Mouse (Mus musculus): Measurements from ENCODE around the gene Gsdmc4. TPM values are rescaled to one million over a fixed set of nuclear protein-coding genes. Genes with fewer than 3 reads are reported as not detected.
"Not testable (repeated sequence)": the region's sequence is repeated elsewhere in the genome, so short reads cannot be mapped to it uniquely, and the experiment has no call there.

The Gsdmc4 gene
- total and polyA plus RNA-seq, 2 experiments from 2014 or later, result not detected

DNA sequence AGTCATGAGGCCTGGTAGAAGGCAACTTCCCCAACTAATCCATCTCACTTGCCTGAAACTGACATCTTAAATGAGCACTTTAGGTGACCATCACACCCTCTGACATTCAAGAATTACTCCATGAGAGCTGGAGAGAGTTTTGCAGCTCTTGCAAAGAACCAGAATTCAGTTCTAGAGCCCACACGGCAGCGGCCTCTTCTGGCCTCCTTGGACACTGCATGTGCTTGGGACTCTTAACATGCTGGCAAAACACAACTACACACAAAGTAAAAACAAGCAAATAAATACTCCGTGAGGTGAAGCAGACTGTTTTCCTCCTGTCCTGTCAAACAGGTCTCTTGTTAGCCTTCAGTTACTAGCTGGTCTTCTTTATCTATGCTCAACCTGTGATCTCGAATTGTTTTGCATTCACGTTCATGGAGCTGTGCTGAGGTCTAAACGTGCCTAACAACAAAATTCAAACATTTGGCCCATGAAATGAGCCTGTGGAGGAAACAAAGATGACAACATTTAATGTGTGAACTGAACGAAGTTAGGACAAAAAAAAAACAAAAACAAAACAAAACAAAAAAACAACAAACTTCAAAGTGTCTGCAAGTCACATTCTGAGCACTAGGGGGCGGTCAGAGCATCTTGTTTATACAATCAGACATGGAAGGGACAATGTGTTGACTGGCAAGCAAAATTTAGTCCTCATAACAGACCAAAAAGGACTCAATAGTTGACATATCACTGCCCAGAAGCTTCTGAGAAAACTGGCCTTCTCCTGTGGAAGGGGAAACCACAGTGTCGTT is 16.3 kb downstream of the Gsdmc4 start:
- not testable (repeated sequence) for H3K4me3 ChIP-seq (ENCODE audit: low read length); H3K36me3 ChIP-seq (ENCODE audit: insufficient read depth, low read length); H3K9me3 ChIP-seq (ENCODE audit: low read length); H3K4me1 ChIP-seq (ENCODE audit: insufficient read depth, low read length); H3K9ac ChIP-seq (replicated peaks; ENCODE audit: low read length); H3K4me2 ChIP-seq (ENCODE audit: low read depth, low read length); H3K27ac ChIP-seq; H3K27me3 ChIP-seq (ENCODE audit: insufficient read depth, low read length)
- peak; percentile 69 for TF ChIP-seq CTCF (IDR thresholded peaks at IDR 0.05; ENCODE audit: low read depth)
- ATAC-seq (0 out of 2 replicates have a peak, but pooled peaks have one; percentile 38), DNase-seq (ENCODE audit: low spot score) (peak; percentile 69)
- 39% methylated on average over 9 of the region's 9 CpGs for WGBS

- H3K27ac ChIP-seq; H3K27me3 ChIP-seq (ENCODE audit: insufficient read depth, low read length); H3K9me3 ChIP-seq (ENCODE audit: low read length); H3K4me3 ChIP-seq (ENCODE audit: low read length); H3K4me1 ChIP-seq (ENCODE audit: insufficient read depth, low read length); ATAC-seq; DNase-seq (ENCODE audit: low spot score); H3K4me2 ChIP-seq (ENCODE audit: low read depth, low read length); H3K36me3 ChIP-seq (ENCODE audit: insufficient read depth, low read length); H3K9ac ChIP-seq (replicated peaks; ENCODE audit: low read length): not testable (repeated sequence)
- WGBS, result 57% methylated on average over 4 of the region's 5 CpGs
Measured at GRCm38 (mm10) chr15:63888440-63888839, 23.7 kb downstream of the Gsdmc4 start.

DNA sequence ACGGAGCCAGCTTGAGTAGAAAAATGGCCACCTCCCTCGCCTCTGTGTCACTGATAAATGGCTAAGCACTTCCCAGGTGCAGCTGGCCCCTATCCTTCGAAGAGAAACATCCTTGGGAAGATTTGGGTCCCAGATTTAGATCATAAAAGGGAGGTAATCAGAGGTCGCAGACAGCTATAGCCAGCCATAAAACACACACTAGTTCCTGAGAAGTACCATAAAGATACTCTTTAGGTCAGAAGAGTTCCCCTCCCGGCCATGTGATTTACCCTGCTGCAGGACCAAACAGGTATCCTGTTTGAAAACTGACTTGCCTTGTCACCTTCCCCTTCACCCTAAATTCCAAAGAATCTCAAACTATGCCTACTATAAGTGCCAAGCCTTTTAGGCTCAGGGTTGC is 24.1 kb downstream of the Gsdmc4 start:
- not testable (repeated sequence) for H3K4me1 ChIP-seq (ENCODE audit: insufficient read depth, low read length); DNase-seq (ENCODE audit: low spot score); H3K36me3 ChIP-seq (ENCODE audit: insufficient read depth, low read length); H3K9ac ChIP-seq (replicated peaks; ENCODE audit: low read length); H3K4me3 ChIP-seq (ENCODE audit: low read length); H3K9me3 ChIP-seq (ENCODE audit: low read length); H3K27ac ChIP-seq; H3K27me3 ChIP-seq (ENCODE audit: insufficient read depth, low read length); H3K4me2 ChIP-seq (ENCODE audit: low read depth, low read length); ATAC-seq
- no CpG with 5 or more reads among the region's 5 CpGs for WGBS

GRCm38 (mm10) chr15:63878458-63878857 is 33.6 kb downstream of the Gsdmc4 start, which contains the start of gene Gsdmc3:
Gene Gsdmc3, minus strand, starts transcription at chr15:63878558.
- H3K27me3 ChIP-seq (ENCODE audit: insufficient read depth, low read length); H3K9ac ChIP-seq (replicated peaks; ENCODE audit: low read length); DNase-seq (ENCODE audit: low spot score); H3K27ac ChIP-seq; ATAC-seq; H3K4me2 ChIP-seq (ENCODE audit: low read depth, low read length); H3K4me1 ChIP-seq (ENCODE audit: insufficient read depth, low read length); H3K36me3 ChIP-seq (ENCODE audit: insufficient read depth, low read length); H3K9me3 ChIP-seq (ENCODE audit: low read length); H3K4me3 ChIP-seq (ENCODE audit: low read length): not testable (repeated sequence)
- WGBS, result 100% methylated on average over 1 of the region's 3 CpGs

GRCm38 (mm10) chr15:63876160-63876559 is 35.9 kb downstream of the Gsdmc4 start:
- not testable (repeated sequence) for H3K4me1 ChIP-seq (ENCODE audit: insufficient read depth, low read length); ATAC-seq; H3K27ac ChIP-seq; DNase-seq (ENCODE audit: low spot score); H3K4me3 ChIP-seq (ENCODE audit: low read length); H3K36me3 ChIP-seq (ENCODE audit: insufficient read depth, low read length); H3K9ac ChIP-seq (replicated peaks; ENCODE audit: low read length); H3K27me3 ChIP-seq (ENCODE audit: insufficient read depth, low read length); H3K9me3 ChIP-seq (ENCODE audit: low read length); H3K4me2 ChIP-seq (ENCODE audit: low read depth, low read length)

- not testable (repeated sequence) for H3K9ac ChIP-seq (replicated peaks; ENCODE audit: low read length); H3K4me1 ChIP-seq (ENCODE audit: insufficient read depth, low read length); H3K9me3 ChIP-seq (ENCODE audit: low read length); H3K27ac ChIP-seq; H3K4me2 ChIP-seq (ENCODE audit: low read depth, low read length); H3K36me3 ChIP-seq (ENCODE audit: insufficient read depth, low read length); ATAC-seq; H3K4me3 ChIP-seq (ENCODE audit: low read length); H3K27me3 ChIP-seq (ENCODE audit: insufficient read depth, low read length)
- DNase-seq (ENCODE audit: low spot score), result peak; percentile 55
- TF ChIP-seq CTCF (IDR thresholded peaks at IDR 0.05; ENCODE audit: low read depth), result peak; percentile 57
- WGBS, result 43% methylated on average over 5 of the region's 5 CpGs
Measured at GRCm38 (mm10) chr15:63861965-63862364, 50.1 kb downstream of the Gsdmc4 start.

Other genes with a start within 250 kb of the Gsdmc4 start
- gene Gsdmc2, start 67.1 kb downstream of the Gsdmc4 start, total RNA-seq (2014; rRNA removed), result not detected in 2 replicates
- gene Gsdmc2, start 67.1 kb downstream of the Gsdmc4 start, polyA plus RNA-seq (2015; fragmentation: Nextera tagmentation; extraction: Ambion mirVana), result 0.15 TPM in 1 of 2 replicates, not detected in the other
- gene Gsdmc3, start 33.7 kb downstream of the Gsdmc4 start, total RNA-seq (2014; rRNA removed), result not detected in 2 replicates
- gene Gsdmc3, start 33.7 kb downstream of the Gsdmc4 start, polyA plus RNA-seq (2015; fragmentation: Nextera tagmentation; extraction: Ambion mirVana), result not detected in 2 replicates
- gene Fam49b, start 148.2 kb upstream of the Gsdmc4 start, total RNA-seq (2014; rRNA removed), result 86.9 and 95.4 TPM in 2 replicates
- 126 and 131 TPM in 2 replicates for gene Fam49b, start 148.2 kb upstream of the Gsdmc4 start, polyA plus RNA-seq (2015; fragmentation: Nextera tagmentation; extraction: Ambion mirVana)